Mouse (Mus musculus): ENCODE data around the gene Hist4h4.

DNA sequence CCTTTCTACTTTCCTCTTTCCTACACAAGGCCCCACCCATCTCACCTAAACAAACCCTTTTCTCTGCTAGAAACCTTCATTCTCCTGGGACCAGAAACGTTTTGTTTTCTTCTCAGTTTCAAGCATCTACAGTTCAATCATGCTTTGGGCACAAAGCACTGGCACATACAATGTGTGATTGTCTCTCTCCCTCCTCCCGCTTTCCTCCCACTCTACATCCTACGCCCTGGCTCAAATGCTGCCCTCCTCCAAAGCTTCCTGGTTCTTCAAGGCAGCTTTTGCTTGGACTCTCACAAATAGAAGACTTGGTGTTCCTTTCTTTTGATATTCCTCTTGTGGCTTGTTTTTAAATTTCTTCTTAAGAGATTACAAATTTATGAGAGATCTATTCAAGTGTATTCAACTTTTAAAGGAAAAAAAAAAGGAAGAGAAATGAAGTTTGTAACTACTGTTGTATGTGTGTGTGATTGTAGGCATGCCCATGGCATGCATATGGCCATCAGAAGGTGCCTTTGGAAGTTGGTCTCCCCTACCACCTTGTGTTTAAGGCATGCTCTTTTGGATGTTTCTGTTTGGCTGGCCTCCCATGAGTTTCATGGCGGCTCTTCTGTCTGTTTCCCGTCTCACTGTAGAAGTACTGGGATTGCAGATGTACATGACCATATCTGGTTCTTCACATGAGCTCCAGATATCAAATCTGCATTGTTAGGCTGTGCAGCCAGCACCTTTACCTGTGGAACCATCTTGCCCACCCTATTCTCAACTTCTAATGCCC is 41.7 kb upstream of the Hist4h4 start:
- TF ChIP-seq CTCF (IDR thresholded peaks at IDR 0.05; ENCODE audit: borderline replicate concordance, control insufficient read depth, extremely low read depth, insufficient read depth, low read length, poor library complexity), result no peak
- no peak for TF ChIP-seq POLR2A (IDR thresholded peaks at IDR 0.05; ENCODE audit: control insufficient read depth, extremely low read depth, insufficient read depth, low read length, poor library complexity)

Measured in thymus, adult 2 months (tissue).